Mouse (Mus musculus) limb, embryonic 10.5 days (tissue): Measurements from ENCODE around the gene Pgf. TPM values are rescaled to one million over a fixed set of nuclear protein-coding genes. Genes with fewer than 3 reads are reported as not detected.

Experiments
- DNase-seq: peaks from one replicate; pipeline ENCODE4 v3.0.0-alpha.2; 2017; ENCODE audit warnings: low spot score
- H3K27ac ChIP-seq: fragments of 300-500 bp; sonication (generic); 2 replicates; pipeline ENCODE4 v1.5.1; 2016; ENCODE audit warnings: mild to moderate bottlenecking
- H3K27me3 ChIP-seq: fragments of 300-500 bp; sonication (generic); 2 replicates; pipeline ENCODE4 v1.6.1; 2016; ENCODE audit warnings: low read depth, mild to moderate bottlenecking; ENCODE audit not compliant: poor library complexity, severe bottlenecking
- H3K36me3 ChIP-seq: fragments of 300-500 bp; sonication (generic); 2 replicates; pipeline ENCODE4 v1.6.1; 2016; ENCODE audit warnings: mild to moderate bottlenecking, moderate library complexity
- H3K4me1 ChIP-seq: fragments of 300-500 bp; sonication (generic); 2 replicates; pipeline ENCODE4 v1.6.1; 2016
- H3K4me3 ChIP-seq: fragments of 300-500 bp; sonication (generic); 2 replicates; pipeline ENCODE4 v1.5.1; 2016; ENCODE audit warnings: mild to moderate bottlenecking, moderate library complexity
- H3K9me3 ChIP-seq: fragments of 300-500 bp; sonication (generic); replicated peaks from 2 replicates; pipeline ENCODE4 v1.6.1; 2016; ENCODE audit warnings: mild to moderate bottlenecking
- WGBS: fragments of 180-500 bp; shearing (Covaris S2); methylation state at CpG from one replicate; pipeline ENCODE4 v1.1.7; 2016; 5-methylcytosine and 5-hydroxymethylcytosine counted together
- polyA plus RNA-seq: library from polyadenylated mRNA; unstranded; fragments of >200 nt; fragmentation: Nextera tagmentation; extraction: Ambion mirVana; gene quantifications from 2 replicates; pipeline ENCODE4 v1.2.1, GENCODE M21; 2016

The Pgf gene
- polyA plus RNA-seq, 1 experiment from 2014 or later = 9.6 TPM

GRCm38 (mm10) chr12:85200929-85201829 is 23.6 kb upstream of the Pgf start:
- Histone ChIP-seq H3K9me3 (no peaks in the 10 kb centered on the region), H3K27ac (peak overlapping the region; percentile 84), H3K4me1 (peaks cover 70% of the 10 kb centered on the region), H3K36me3 (no peaks in the 10 kb centered on the region), H3K4me3 (peak overlapping the region; percentile 37), H3K27me3 (peaks cover 21% of the 10 kb centered on the region)
- peak; percentile 64 for DNase-seq
- 16% methylated on average over 24 of the region's 24 CpGs for WGBS

GRCm38 (mm10) chr12:85199954-85200353 is 22.4 kb upstream of the Pgf start:
- H3K27ac ChIP-seq = peak overlapping the region; percentile 44
- DNase-seq = no peak
- H3K27me3 ChIP-seq = peaks cover 31% of the 10 kb centered on the region
- no peaks in the 10 kb centered on the region for H3K36me3 ChIP-seq
- no peak overlapping the region for H3K4me3 ChIP-seq
- no peaks in the 10 kb centered on the region for H3K9me3 ChIP-seq
- peaks cover 81% of the 10 kb centered on the region for H3K4me1 ChIP-seq
- WGBS = 79% methylated on average over 1 of the region's 1 CpGs

- peaks cover 82% of the 10 kb centered on the region for H3K4me1 ChIP-seq
- H3K4me3 ChIP-seq = peak overlapping the region; percentile 28; the same call in 1 of the 2 replicates
These were observed 20.3 kb upstream of the Pgf start for GRCm38 (mm10) chr12:85197936-85198335.

GRCm38 (mm10) chr12:85197371-85197770 is 19.8 kb upstream of the Pgf start:
- no peak for DNase-seq
- Histone ChIP-seq H3K4me3 (peak overlapping the region; percentile 28; the same call in 1 of the 2 replicates), H3K27me3 (peaks cover 53% of the 10 kb centered on the region), H3K36me3 (no peaks in the 10 kb centered on the region), H3K9me3 (no peaks in the 10 kb centered on the region), H3K4me1 (peaks cover 86% of the 10 kb centered on the region), H3K27ac (peak overlapping the region; percentile 73)
- 63% methylated on average over 7 of the region's 7 CpGs for WGBS

More at GRCm38 (mm10) chr12:85197936-85198335, 20.3 kb upstream of the Pgf start:
- H3K36me3 ChIP-seq = no peaks in the 10 kb centered on the region
- peak overlapping the region; percentile 73 for H3K27ac ChIP-seq
- DNase-seq = peak; percentile 76
- WGBS = 7% methylated on average over 8 of the region's 8 CpGs
- peaks cover 48% of the 10 kb centered on the region for H3K27me3 ChIP-seq
- H3K9me3 ChIP-seq = no peaks in the 10 kb centered on the region

GRCm38 (mm10) chr12:85196191-85196590 is 18.6 kb upstream of the Pgf start:
- peaks cover 78% of the 10 kb centered on the region for H3K4me1 ChIP-seq
- peak overlapping the region; percentile 73 for H3K27ac ChIP-seq
- 69% methylated on average over 10 of the region's 10 CpGs for WGBS
- no peak for DNase-seq
- H3K4me3 ChIP-seq = no peak overlapping the region
- no peaks in the 10 kb centered on the region for H3K9me3 ChIP-seq
- no peaks in the 10 kb centered on the region for H3K36me3 ChIP-seq
- peaks cover 57% of the 10 kb centered on the region for H3K27me3 ChIP-seq

- H3K36me3 ChIP-seq = no peaks in the 10 kb centered on the region
- WGBS = 91% methylated on average over 5 of the region's 5 CpGs
- no peak overlapping the region for H3K4me3 ChIP-seq
- no peak overlapping the region for H3K27ac ChIP-seq
- H3K4me1 ChIP-seq = peaks cover 67% of the 10 kb centered on the region
- H3K9me3 ChIP-seq = no peaks in the 10 kb centered on the region
- peaks cover 54% of the 10 kb centered on the region for H3K27me3 ChIP-seq
- no peak for DNase-seq
These were observed 17.5 kb upstream of the Pgf start for GRCm38 (mm10) chr12:85195086-85195485.

- no peak overlapping the region for H3K4me3 ChIP-seq
- H3K36me3 ChIP-seq = no peaks in the 10 kb centered on the region
- H3K27ac ChIP-seq = peak overlapping the region; percentile 37; the same call in 1 of the 2 replicates
- WGBS = 92% methylated on average over 4 of the region's 4 CpGs
- H3K4me1 ChIP-seq = peaks cover 62% of the 10 kb centered on the region
- DNase-seq = no peak
- peaks cover 49% of the 10 kb centered on the region for H3K27me3 ChIP-seq
- H3K9me3 ChIP-seq = no peaks in the 10 kb centered on the region
These were observed 17.0 kb upstream of the Pgf start for GRCm38 (mm10) chr12:85194623-85195018.

GRCm38 (mm10) chr12:85193923-85194622 is 16.5 kb upstream of the Pgf start:
- Histone ChIP-seq H3K36me3 (no peaks in the 10 kb centered on the region), H3K4me3 (no peak overlapping the region), H3K9me3 (no peaks in the 10 kb centered on the region), H3K4me1 (peaks cover 57% of the 10 kb centered on the region), H3K27me3 (peaks cover 44% of the 10 kb centered on the region), H3K27ac (peak overlapping the region; percentile 37; the same call in 1 of the 2 replicates)
- WGBS = 91% methylated on average over 11 of the region's 11 CpGs
- no peak for DNase-seq

- no peak for DNase-seq
- 86% methylated on average over 10 of the region's 10 CpGs for WGBS
- H3K27ac ChIP-seq = peak overlapping the region; percentile 54; the same call in 1 of the 2 replicates
- H3K27me3 ChIP-seq = peaks cover 42% of the 10 kb centered on the region
- no peak overlapping the region for H3K4me3 ChIP-seq
- no peaks in the 10 kb centered on the region for H3K36me3 ChIP-seq
- H3K9me3 ChIP-seq = no peaks in the 10 kb centered on the region
- peaks cover 47% of the 10 kb centered on the region for H3K4me1 ChIP-seq
These were observed 15.6 kb upstream of the Pgf start for GRCm38 (mm10) chr12:85193146-85193545.

GRCm38 (mm10) chr12:85192461-85193108 is 15.0 kb upstream of the Pgf start:
- WGBS = 30% methylated on average over 19 of the region's 19 CpGs
- peaks cover 42% of the 10 kb centered on the region for H3K27me3 ChIP-seq
- H3K36me3 ChIP-seq = no peaks in the 10 kb centered on the region
- peak overlapping the region; percentile 54 for H3K27ac ChIP-seq
- 0 out of 2 replicates have a peak overlapping the region, but pooled peaks have one; percentile 8 for H3K4me3 ChIP-seq
- no peak for DNase-seq
- H3K4me1 ChIP-seq = peaks cover 42% of the 10 kb centered on the region
- no peaks in the 10 kb centered on the region for H3K9me3 ChIP-seq

GRCm38 (mm10) chr12:85190290-85190689 is 12.7 kb upstream of the Pgf start:
- peaks cover 24% of the 10 kb centered on the region for H3K4me1 ChIP-seq
- no peak overlapping the region for H3K27ac ChIP-seq
- DNase-seq = no peak
- H3K27me3 ChIP-seq = peaks cover 39% of the 10 kb centered on the region
- 79% methylated on average over 7 of the region's 7 CpGs for WGBS
- no peaks in the 10 kb centered on the region for H3K36me3 ChIP-seq
- no peaks in the 10 kb centered on the region for H3K9me3 ChIP-seq
- no peak overlapping the region for H3K4me3 ChIP-seq

GRCm38 (mm10) chr12:85186361-85186760 is 8.8 kb upstream of the Pgf start:
- WGBS = 68% methylated on average over 7 of the region's 7 CpGs
- Histone ChIP-seq H3K4me3 (no peak overlapping the region), H3K36me3 (no peaks in the 10 kb centered on the region), H3K27ac (no peak overlapping the region; the same call in 1 of the 2 replicates), H3K9me3 (no peaks in the 10 kb centered on the region), H3K4me1 (peaks cover 23% of the 10 kb centered on the region), H3K27me3 (peaks cover 36% of the 10 kb centered on the region)
- no peak for DNase-seq
